Comparison of ENCODE assay signal across 7 mouse cellular contexts in the genomic region with DNA sequence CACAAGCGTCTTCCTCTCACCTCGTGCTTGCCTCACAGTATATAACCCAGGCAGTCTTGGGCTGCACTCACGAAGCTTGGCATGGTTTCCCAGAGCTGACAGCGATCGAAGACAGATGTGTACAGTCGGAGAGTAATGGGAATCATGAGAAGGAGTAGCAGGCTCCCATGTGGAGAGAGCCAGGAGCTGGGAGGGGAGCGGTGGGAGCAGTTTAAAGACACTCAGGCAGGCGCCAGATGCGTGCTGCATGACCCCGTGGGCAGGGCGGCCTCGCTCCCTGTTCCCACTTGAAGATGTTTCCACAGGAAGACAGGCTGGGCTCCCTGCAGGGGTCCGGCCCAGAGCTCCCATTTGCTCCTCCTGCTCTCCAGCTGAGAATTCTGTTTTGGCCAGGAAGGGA. TPM values are rescaled to one million over a fixed set of nuclear protein-coding genes. Genes with fewer than 3 reads are reported as not detected.
DNase-seq lines count a peak whose midpoint lies in the region; ATAC-seq lines count a peak whose summit lies in the region.

No protein-coding gene starts in this region.

- peak; percentile 22 for DNase-seq in adrenal gland, postnatal 25 days
- DNase-seq in cerebellum, adult 9-11 months = peak; percentile 26
- DNase-seq in heart, postnatal 14 days = peak; percentile 61 to 69
- peak; percentile 45 to 49 for DNase-seq in lung, adult 18-20 months
- DNase-seq in thymus, postnatal 36 days = no peak
- no peak for DNase-seq in MN1 (ENCODE audit: low spot score)

- no peak for ATAC-seq in monocyte, adult 5-6 weeks (replicated peaks; ENCODE audit: insufficient number of reproducible peaks, low FRiP score, low TSS enrichment, poor library complexity, severe bottlenecking)

- intact Hi-C loops in heart, postnatal 14 days (cut with DNase I) = loop anchor here (5.0 kb wide), 1 partner anchor 94 kb away; no protein-coding TSS in a partner anchor

RNA-seq across cellular contexts. Expression of a gene that starts 25.2 kb away (rescaled TPM):
- total RNA-seq in adrenal gland, postnatal 25 days (2021) = 1.4 and 2.6 TPM in 2 replicates
- total RNA-seq in heart, postnatal 14 days (2021) = 1 to 10 TPM; 3.5 TPM
- total RNA-seq in monocyte, adult 5-6 weeks (2017) = not detected in 3 replicates

Comparison
In these comparisons a context has a peak if more than half of its experiments do, and no peak if none do; other contexts are left out.
1. DNase-seq: peak in adrenal gland, postnatal 25 days (single experiment), cerebellum, adult 9-11 months (single experiment), heart, postnatal 14 days (2 of 2) and lung, adult 18-20 months (2 of 2); none in thymus, postnatal 36 days (0 of 2) and MN1 (single experiment).